Mouse (Mus musculus) lung, postnatal 25 days (tissue): ENCODE results near the gene Pde1c.

Experiments used
- DNase-seq: peaks from one replicate; pipeline ENCODE4 v3.0.0; 2022; ENCODE audit warnings: low spot score

Pde1c gene

DNA sequence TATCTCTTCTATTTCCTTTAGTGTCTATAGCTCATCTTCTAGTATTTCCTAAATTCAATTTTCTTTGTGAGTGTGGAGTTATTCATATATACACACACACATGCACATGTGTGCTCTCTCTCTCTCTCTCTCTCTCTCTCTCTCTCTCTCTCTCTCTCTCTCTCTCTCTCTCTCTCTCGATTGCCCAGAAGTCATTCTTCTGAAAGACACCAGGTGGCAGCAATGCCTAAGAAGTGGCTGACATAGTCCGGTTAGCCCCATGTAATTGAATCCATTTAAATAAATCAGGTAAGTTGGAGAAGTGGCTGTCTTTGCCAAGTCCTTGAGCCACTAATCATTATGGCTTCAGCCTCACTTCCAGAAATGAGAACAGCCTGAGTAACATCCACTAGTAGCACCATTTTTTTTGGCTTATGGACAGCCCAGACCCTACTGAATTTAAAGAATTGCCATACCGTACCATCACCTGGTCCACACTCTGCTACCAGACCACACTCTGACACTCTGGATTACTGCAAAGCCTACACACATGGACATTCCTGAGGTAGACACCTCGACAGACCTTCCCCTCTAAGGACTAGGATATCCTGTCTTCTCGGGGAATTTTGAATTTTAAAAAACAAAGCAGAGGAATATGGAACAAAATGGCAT lies 502.1 kb downstream of the Pde1c start:
- DNase-seq, result peak; percentile 18

DNA sequence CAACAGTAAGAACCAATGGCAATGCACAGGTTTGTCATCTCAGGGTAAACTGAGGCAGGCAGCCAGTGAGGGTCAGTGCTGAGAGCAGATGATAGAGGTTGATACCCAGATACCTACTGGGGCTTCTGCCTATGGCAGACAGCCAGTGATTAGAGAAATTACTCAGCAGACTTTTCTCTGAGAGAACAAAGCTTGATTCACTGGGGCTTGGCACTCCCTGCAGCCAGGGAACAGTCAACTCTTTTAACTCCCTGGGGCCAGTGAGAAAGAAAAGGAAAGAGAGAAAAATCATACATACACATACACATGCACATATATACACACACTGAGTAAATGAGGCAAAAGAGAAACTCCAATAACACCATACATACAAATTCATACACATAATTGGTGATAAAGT lies 505.2 kb downstream of the Pde1c start:
- DNase-seq, result no peak

- DNase-seq, result no peak
These were observed 519.8 kb downstream of the Pde1c start for GRCm38 (mm10) chr6:56049104-56049503.

DNA sequence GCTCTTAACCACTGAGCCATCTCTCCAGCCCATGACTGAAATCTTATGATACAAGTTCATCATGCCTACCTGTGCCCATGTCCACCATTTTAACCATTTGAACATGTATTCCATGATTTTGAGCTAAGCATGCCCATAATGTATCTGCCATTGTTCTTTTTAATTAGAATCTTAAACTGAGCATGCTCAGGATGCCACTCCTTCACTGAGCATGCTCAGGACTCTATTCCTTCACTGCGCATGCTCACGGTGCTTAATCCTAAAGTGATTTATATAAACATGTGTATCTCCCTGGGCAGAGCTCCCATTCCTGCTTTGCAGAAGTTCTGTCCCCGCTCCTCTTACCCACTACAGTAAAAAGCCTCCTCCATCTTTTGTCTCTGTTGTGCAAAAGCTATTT lies 520.3 kb downstream of the Pde1c start:
- DNase-seq, result no peak

DNA sequence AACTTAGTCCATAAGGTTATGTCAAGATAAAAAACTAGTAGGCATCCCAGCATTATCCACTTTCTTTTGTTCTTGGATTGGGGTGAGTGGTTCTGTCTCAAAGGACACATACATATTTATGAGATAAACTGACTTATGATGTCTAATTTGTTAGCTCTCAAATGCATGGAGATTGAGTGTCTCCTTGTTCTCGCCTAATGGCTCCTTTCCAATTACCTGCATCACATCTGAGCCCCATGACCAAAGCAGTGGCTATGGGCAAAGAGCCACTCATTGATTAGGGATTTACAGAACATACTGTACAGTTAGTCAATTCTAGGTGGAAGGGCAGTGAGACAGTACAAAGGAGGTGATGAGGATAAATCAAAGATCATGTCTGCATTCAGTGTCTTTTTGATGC lies 524.2 kb downstream of the Pde1c start:
- DNase-seq, result no peak

GRCm38 (mm10) chr6:56044270-56044669 lies 524.6 kb downstream of the Pde1c start:
- DNase-seq, result no peak

DNA sequence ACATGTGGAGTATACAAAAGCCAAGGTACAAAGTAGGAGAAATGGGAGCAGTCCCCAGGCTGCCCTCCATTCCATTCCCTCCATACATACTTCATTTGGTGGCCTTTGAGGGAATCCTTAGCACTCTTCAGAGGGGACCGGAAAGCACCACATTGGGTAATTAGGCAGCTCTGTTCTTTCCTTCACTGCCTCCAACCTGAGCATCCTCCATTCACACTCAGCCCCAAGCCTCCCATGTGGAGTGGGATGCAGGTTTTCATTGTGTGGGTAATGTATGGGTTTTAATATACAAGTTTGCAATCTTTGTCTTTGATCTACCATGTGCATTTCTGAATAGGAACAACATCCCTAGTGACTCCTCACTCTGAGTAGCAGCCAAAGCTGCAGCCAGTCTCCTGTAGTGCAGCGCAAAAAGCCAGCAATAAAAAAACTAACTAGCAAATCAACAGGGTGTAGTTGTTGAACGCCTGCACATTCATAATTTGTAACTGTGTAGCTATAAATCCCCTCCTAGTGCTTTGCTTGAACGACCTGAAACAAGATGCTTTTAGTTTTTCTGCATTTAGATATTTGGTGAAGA lies 529.3 kb downstream of the Pde1c start:
- DNase-seq, result no peak

- no peak for DNase-seq
These were observed 533.8 kb downstream of the Pde1c start for GRCm38 (mm10) chr6:56035054-56035453.

DNA sequence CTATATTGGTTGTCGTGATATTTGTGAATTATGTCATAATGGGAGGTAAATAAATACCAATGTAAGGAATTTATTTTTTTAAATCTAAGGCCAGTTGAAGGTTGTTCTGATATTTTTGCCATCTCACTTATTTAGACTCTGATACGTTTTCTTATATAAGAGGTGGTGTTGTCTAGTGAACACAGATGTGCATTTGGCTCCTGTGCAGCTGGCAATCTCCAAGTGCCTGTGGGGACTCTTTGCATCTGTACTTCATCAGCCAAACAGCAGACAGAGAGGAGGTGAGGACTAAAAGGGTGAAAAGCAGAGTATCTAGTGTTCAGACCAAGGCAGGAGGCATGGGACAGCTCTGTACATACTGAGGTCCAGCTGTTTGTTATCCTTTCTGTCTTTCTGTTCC lies 536.7 kb downstream of the Pde1c start:
- no peak for DNase-seq

GRCm38 (mm10) chr6:56029986-56030385 lies 538.9 kb downstream of the Pde1c start:
- no peak for DNase-seq

DNA sequence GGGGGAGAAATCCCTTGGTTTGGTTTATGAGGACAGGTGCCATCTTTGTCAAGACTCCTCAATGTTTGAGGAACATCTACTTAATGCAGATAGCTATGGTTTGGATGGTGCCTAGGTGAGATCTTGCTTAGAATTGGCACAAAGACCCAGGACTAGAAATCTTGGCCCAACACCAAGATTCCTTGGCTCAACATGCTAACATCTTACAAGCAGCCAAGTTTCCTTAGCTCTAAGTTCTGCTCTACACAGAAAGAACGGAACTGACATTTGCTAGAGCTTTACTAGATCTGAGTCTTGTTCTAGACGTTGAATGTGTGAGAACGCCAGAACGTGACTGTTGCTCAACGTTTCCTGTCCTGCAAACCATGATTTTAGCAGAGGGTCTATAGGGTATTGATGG lies 540.9 kb downstream of the Pde1c start:
- DNase-seq, result no peak

DNA sequence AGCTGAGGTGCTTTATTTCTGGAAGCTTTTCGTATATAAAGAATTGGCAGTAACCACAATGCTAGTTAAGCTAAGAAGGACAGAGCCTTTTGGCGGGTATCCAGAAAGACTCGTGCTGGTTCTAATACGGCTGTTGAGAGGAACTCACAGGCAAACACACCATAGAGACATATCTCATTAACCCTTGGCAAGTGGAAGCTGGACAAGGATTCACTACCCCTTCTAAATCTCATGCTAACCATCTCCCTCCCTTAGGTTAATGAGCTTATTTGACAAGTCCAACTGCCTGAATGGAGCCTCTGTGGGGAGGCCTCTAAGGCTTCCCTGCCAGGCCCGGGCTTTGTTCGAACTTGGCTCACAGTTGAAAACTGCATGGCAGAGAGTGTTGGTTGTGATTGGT lies 541.6 kb downstream of the Pde1c start:
- DNase-seq, result no peak

- DNase-seq, result no peak
These were observed 543.4 kb downstream of the Pde1c start for GRCm38 (mm10) chr6:56025533-56025932.
